Mouse (Mus musculus) cerebellum, adult 11-12 months (tissue): ENCODE measurements around the gene Pip4k2a.
A peak's percentile ranks its signal among the peaks of the same experiment; 100 is the strongest.
"Not testable (repeated sequence)": the region's sequence is repeated elsewhere in the genome, so short reads cannot be mapped to it uniquely, and the experiment has no call there.

ENCODE experiments used
- DNase-seq: peaks from one replicate; pipeline ENCODE4 v3.0.0; 2022

The Pip4k2a gene

DNA sequence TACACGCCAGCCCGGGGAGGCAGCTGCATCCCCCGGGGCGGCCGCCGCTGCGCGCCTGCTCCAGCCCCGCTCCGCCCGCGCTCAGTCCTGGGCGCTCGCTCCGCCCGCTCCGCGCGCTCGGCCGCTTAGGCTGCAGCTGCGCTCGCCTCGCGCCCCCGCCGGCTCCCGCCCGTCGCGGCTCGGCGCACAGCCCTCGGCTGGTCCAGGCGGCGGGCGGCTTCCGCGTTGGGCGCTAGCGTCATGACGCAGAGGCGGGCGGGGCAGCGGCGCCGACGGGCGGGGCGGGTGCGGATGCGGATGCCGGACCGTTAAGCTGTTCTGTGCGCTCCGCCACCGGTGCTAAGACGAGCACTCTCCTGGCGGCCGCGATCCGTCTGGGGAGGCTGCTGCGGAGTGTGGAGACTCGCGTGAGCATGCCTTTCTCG, at the start of gene Pip4k2a, which contains the start of gene 4930426L09Rik:
Pip4k2a (minus strand) TSS at position 73 of the 425 bp plus-strand sequence.
4930426L09Rik (plus strand) TSS at position 290 of the 425 bp plus-strand sequence.
- peak; percentile 89 for DNase-seq

DNA sequence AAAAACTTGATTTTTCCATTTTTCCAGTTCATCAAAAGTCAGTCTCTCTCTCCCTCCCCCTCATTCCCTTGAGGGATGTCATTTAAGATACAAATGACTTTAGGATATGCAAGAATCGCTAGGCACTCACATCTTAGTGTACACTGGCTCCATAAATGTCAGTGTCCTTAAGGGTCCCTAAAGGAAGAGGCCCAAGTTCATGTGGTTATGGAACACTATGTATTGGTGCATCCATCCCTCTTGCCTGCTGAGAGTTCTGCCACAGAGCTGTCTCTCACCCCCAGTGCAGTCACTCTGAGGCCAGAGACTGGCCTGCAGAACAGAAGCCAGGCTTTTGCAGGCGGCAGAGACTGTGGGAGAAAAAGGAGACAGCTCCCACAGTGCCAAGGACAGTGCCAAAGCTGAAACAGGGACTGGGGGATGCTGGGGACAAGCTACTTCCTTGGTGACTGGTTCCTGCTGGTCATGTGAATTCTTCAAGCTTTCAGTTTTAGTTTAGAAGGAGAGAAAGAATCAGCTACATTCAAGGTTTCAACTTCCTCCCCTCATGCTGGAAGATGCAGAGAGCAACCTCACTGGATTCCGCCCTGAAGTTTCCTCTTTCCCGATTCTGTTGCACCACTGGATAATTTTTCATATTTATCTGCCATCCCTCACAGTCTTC, 40.1 kb upstream of the Pip4k2a start:
- DNase-seq = no peak

DNA sequence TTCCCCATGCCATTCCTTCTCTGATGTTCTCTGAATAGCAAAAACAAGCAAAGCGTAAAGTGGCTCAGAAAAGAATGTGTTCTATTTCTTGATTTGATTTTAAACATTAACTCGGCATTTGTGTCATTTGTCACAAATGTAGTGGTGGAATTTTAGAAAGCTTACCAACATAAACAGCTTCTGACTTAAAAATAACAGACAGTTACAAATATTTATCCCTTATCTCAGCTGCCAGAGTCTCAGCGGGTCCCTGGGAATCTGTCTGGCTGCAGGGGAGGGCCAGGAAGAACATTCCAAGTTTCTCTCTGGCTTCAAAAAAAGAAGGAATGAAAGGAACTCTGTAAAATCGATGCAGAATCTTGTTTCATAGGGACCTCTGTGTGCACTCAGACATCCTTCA, 39.5 kb upstream of the Pip4k2a start:
- DNase-seq = no peak

DNA sequence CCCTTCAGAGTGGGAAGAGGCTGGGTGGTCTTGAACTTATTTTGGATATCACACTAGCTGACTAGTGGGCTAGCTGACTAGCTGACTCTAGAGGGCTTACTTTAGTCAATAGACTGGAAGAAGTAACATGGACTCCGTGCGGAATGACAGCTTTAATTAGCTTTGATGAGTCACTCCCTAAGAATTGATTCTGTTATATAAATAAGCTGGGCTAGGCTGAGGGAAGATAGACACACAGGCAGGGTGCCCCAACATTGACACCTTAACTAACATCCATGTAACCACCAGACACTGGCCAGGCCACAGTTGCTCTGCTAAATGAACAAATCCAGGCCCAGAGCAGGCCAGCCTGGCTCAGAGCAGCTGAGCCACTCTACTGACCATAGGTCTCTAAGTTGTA, 26.9 kb upstream of the Pip4k2a start:
- DNase-seq = no peak

- DNase-seq = no peak
These were observed 20.1 kb upstream of the Pip4k2a start for GRCm38 (mm10) chr2:19018034-19018433.

GRCm38 (mm10) chr2:19016839-19017238, 18.9 kb upstream of the Pip4k2a start:
- no peak for DNase-seq

DNA sequence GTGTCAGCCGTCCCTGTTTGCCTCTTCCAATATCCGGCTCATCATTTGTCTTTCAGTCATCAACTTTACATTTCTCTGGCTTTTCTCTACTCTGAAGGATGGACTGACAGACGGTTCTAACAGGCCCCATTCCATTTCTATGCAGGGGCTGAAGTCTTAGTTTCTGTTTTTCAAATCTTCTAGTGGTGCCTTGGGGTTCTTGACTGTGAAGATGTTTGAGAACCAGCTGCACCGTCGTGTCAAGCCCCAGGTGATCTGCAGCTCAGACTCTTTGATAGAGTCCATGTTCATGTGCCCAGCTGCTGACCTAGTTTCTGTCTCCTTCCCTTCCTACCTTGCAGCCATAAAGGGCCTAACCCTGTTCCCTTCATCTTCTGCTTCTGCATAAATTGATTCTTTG, 18.4 kb upstream of the Pip4k2a start:
- DNase-seq = no peak

- DNase-seq = no peak
These were observed 13.5 kb upstream of the Pip4k2a start for GRCm38 (mm10) chr2:19011443-19011842.

DNA sequence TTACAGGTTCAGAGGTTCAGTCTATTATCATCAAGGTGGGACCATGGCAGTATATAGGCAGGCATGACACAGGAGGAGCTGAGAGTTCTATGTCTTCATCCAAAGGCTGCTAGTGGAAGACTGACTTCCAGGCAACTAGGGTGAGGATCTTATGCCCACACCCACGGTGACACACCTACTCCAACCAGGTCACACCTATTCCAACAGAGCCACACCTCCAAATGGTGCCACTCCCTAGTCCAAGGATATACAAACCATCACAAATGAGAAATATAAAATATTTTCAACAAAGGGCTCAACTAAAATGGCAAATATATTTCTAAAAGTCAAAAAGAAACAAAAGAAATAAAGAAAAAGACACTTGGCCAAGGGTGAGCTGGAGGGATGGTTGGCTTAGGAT, 12.6 kb upstream of the Pip4k2a start:
- DNase-seq = not testable (repeated sequence)

- no peak for DNase-seq
These were observed 9.7 kb upstream of the Pip4k2a start for GRCm38 (mm10) chr2:19007580-19007979.

- no peak for DNase-seq
These were observed 8.2 kb upstream of the Pip4k2a start for GRCm38 (mm10) chr2:19006124-19006523.

GRCm38 (mm10) chr2:19004801-19005200, 6.9 kb upstream of the Pip4k2a start:
- DNase-seq = no peak

DNA sequence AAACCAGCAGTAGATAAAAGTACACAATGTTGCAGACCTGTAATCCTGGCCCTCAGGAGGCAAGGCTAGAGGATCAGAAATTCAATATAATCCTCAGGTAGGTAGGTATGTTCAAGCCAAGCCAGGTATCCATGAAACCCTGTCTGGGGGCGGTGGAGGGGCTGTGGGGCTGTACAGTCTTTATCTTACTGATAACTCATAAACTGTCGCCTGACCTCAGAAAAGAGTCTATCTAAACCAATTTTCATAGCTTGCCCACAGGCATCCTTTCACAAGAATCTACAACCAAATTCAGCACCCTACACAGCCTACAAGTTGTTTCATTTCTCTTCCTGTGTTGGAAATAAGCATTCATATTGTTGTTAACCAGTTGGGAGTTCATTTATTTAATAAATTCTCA, 1.5 kb upstream of the Pip4k2a start:
- no peak for DNase-seq

DNA sequence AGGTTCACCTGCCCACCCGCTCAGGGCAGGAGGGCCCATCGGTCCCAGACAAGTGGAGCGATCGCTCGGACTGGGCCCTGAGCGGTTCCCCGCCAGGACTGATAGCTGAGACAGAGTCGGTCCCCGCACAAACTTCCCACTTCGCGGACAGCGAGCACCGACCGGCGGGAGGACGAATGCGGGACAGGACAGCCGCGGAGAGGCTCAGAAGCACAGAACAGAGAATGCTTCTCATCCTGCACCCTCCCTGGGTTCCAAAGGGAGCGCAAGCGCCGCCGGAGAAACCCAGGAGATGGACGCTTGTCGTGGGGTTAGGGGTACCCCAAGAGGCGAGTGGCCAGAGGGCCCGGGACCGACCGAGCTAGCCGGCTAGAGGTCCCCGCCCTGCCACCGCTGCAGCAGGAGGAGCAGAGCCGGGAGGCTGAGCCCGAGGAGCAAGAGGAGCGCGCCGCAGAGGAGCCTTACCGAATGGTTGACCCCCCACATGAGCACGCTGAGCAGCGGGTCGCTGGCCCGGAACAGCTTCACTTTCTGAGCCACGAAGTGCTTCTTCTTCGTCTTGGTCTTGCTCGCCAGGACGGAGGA, 447 bp downstream of the Pip4k2a start:
- DNase-seq = no peak

DNA sequence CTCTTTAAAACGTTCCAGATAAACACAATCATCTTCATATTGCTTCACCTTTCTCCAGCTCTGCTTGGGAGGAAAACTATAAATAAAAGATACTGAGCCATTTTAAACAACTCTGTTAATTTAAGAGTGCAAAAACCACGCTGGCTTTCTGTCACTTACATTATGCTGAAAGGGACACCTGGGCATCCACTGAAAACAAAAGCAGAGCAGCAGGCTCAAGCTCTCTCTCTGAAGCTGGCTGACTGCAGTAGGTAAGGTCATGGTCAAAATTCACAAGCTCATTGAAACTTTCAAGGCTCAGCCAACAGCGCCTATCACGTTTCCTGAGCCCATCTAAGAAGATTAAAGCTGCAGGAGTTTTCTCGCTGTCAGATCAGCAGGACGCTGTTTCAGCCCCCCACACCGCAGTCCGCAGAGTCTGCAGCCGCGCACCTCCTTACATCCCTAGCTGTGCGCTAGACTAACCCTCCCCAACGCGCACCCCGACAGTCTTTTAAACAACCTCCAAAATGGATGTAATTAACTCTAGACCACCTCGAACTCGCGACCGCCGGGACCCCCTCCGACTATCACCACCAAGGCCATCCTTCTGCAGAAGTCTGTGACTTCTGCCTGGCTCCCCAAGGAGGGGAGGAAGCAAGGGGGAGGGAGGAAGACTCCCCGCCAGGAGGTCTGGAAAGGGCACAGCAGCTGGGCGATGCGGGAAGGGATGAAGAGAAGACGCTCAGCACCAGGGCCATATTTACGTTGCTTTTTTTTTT, 1.3 kb downstream of the Pip4k2a start:
- peak; percentile 38 for DNase-seq

DNA sequence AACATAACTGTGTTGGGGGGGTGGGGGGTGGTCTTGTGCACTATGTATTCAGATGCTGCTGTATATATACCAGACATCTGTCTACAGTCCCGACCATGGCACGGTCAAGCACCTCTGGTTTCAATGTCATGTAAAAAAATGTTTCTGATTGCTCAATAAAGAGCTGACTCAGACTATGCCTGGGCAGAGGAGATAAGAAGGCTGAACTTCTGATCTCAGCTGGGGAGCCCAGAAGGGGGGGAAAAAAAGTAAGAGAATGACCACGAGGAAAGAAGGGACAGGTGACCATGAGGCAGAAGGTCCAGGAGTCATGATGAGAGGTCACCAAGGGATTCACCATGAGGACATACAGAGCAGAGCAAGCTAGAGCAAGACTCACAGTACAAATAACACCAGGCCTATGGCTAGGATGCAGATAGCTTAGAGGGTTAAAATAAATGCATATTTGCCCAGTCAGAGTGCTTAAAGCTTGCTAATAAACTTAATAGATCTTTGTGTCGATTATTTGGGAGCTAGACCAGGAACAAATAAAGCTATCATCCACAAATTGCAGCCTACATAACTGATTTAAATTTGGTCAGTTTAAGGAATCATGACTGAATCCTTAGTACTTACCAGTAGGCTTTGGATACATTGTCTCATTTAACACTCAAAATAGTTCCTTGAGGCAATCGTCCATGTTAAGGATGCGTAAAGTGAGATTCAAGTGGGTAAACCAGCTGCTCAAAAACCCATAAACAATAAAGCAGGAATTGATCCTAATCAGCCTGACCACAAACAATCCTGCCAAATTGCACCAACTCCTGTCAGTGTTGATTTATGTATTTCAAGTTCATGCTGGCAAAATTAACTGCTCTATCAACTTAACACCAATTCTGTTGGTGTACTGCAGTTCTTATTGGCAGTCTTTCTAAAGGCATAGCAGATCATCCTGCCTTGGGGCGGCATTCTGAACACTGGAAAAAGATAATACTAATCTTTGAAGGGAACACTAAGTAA, 5.1 kb downstream of the Pip4k2a start:
- no peak for DNase-seq

- no peak for DNase-seq
These were observed 9.0 kb downstream of the Pip4k2a start for GRCm38 (mm10) chr2:18988885-18989284.

- no peak for DNase-seq
These were observed 12.4 kb downstream of the Pip4k2a start for GRCm38 (mm10) chr2:18985506-18985905.

DNA sequence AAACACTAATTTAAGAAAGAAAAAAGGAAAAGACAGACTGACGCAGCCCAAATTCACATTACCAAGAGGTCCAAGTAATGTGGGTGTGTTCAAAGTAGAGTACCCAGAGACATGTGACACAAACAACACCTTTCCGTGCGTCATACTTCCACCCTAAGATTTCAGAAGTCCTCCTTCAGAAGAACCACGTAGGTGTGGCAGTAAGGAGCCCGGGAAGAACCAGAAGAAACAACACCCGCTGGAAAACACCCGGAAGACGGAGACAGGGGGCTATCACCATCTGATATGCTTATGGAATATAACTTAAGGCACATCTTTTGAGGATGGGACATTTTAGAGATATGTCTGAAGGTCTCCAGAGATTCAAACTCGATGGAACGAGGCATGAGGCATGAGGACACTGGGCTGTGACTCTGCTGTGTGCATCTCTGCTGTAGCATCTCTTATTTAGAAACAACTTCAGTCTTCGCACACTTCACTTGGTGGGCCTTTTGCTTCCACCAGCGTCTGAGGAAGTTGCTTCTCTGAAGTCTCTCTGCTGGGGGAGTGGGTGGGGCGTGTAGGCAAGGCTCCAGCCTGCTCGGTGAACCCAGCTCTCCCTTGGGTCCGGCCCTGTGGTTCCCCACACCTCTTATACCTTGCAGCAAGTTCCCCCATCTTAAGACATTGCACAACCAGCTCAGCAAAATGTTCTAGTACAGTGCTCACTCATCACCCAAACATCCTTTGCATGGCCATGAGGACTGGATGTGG, 13.7 kb downstream of the Pip4k2a start:
- DNase-seq = no peak

DNA sequence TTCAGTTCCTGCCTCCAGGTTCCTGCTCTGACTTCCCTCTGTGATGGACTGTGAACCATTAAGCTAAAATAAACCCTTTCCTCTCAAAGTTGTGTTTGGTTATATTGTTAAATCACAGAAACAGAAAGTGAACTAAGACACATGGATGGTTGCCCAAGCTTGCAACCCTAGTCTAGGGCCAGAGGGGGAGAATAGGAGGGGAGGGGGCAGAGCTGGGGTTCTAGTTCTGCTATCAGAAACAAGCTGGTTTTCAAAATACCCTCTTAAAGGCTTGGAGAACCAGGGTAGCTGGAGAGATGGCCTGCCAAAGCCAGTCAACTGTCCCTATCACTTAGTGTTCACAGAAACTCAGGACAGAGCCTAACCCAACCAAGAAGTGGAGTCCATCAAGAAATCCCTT, 14.4 kb downstream of the Pip4k2a start:
- DNase-seq = no peak

DNA sequence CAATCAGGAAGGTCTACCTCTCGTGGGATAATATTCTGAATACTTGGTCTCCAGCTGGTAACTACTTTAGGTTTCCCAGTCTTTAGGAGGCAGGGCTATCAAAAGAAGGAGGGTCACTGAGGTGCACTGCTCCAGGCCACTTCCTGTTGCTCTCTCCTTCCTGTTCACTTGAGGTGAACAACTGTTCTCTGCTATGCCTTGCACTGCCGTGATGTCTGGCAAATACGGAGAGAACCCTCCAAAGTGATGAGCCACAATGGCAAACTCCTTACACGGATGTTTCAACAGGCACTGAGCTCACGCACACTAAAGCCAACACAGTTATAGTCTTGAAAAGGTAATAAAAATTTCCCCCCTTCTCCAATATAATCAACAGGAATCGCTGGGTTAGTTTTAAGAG, 15.3 kb downstream of the Pip4k2a start:
- no peak for DNase-seq

DNA sequence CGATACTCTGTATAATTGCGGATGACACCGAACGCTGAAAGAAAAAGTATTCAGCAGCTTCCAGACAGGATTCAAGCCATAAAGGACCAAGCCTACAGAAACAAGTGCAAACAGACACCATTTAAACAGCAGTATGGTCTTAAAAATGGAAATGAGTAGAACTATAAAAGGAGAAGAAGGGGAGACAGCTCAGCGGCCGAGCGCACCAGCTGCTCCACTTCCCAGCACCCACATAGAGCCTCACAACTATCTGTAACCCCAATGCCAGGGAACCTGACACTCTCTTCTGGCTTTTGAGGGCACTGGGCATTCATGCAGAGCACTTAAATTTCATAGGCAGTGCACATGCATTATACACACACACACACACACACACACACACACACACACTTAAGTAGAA, 18.3 kb downstream of the Pip4k2a start:
- no peak for DNase-seq
